Mouse (Mus musculus) heart, embryonic 12.5 days (tissue): ENCODE data around the gene Pakap. TPM values are rescaled to one million over a fixed set of nuclear protein-coding genes. Genes with fewer than 3 reads are reported as not detected.

Experiments used
- ATAC-seq: fragments of 200-750 bp; cut with Nextera tagmentation; 2 replicates; pipeline ENCODE4 v1.8.0; 2017; ENCODE audit warnings: moderate TSS enrichment, moderate library complexity; ENCODE audit not compliant: insufficient number of reproducible peaks, low FRiP score
- H3K27ac ChIP-seq: fragments of 300-500 bp; sonication (generic); 2 replicates; pipeline ENCODE4 v1.5.1; 2016; ENCODE audit warnings: mild to moderate bottlenecking, moderate library complexity; ENCODE audit not compliant: poor library complexity, severe bottlenecking
- H3K27me3 ChIP-seq: fragments of 300-500 bp; sonication (generic); replicated peaks from 2 replicates; pipeline ENCODE4 v1.6.1; 2016; ENCODE audit warnings: mild to moderate bottlenecking, moderate library complexity
- H3K36me3 ChIP-seq: fragments of 300-500 bp; sonication (generic); 2 replicates; pipeline ENCODE4 v1.6.1; 2016; ENCODE audit warnings: mild to moderate bottlenecking, moderate library complexity
- H3K4me1 ChIP-seq: fragments of 300-500 bp; sonication (generic); replicated peaks from 2 replicates; pipeline ENCODE4 v1.6.1; 2016; ENCODE audit warnings: mild to moderate bottlenecking
- H3K4me2 ChIP-seq: fragments of 300-500 bp; sonication (generic); 2 replicates; pipeline ENCODE4 v1.6.1; 2016; ENCODE audit warnings: mild to moderate bottlenecking, moderate library complexity
- H3K4me3 ChIP-seq: fragments of 300-500 bp; sonication (generic); 2 replicates; pipeline ENCODE4 v1.5.1; 2016; ENCODE audit warnings: mild to moderate bottlenecking
- H3K9ac ChIP-seq: fragments of 300-500 bp; sonication (generic); 2 replicates; pipeline ENCODE4 v1.6.1; 2016; ENCODE audit warnings: mild to moderate bottlenecking, moderate library complexity
- H3K9me3 ChIP-seq: fragments of 300-500 bp; sonication (generic); replicated peaks from 2 replicates; pipeline ENCODE4 v1.6.1; 2016; ENCODE audit warnings: mild to moderate bottlenecking, moderate library complexity
- WGBS: fragments of 180-500 bp; shearing (Covaris S2); methylation state at CpG from one replicate; pipeline ENCODE4 v1.1.7; 2016; 5-methylcytosine and 5-hydroxymethylcytosine counted together
- polyA plus RNA-seq: library from polyadenylated mRNA; unstranded; fragments of >200 nt; fragmentation: Nextera tagmentation; extraction: Ambion mirVana; gene quantifications from 2 replicates; pipeline ENCODE4 v1.2.1, GENCODE M21; 2016

Gene Pakap
- polyA plus RNA-seq = 72.9 and 74.5 TPM in 2 replicates

DNA sequence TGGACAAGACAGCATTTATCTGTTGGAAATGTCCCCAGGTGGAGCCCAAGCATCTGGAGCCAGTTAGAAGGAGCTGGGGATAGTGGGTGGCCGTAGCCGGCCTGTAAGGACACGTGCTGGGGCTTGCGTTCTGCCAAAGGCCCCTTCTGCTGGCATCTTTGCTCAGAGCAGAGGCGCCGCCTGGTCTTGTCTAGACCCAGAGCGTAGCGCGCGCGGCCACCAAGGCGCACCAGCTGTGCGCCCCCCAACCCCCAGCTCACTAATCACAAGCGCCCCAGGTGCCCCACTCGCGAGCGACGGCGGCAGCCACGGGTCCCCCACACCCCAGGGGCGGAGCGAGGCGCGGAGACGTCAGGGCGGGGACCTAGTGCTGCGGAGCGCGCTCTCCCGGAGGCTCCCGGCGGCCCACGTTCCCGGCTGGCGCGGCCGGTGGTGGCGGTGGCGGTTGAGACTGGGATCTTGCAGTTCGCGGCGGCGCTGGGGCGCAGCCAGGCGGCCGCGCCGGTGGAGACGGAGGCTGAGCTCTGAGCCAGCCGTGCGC lies at the start of gene Pakap:
Pakap (plus strand) TSS at position 514 of the 541 bp plus-strand sequence.
- H3K4me3 ChIP-seq = peak within 1 kb of the TSS; percentile 77
- no peaks in the 10 kb centered on the region for H3K27me3 ChIP-seq
- no peaks in the 10 kb centered on the region for H3K9me3 ChIP-seq
- no peaks in the 10 kb centered on the region; the same call in 1 of the 2 replicates for H3K36me3 ChIP-seq
- peaks cover 61% of the 10 kb centered on the region for H3K4me1 ChIP-seq
- H3K9ac ChIP-seq = peak within 1 kb of the TSS; percentile 95
- H3K4me2 ChIP-seq = peak within 1 kb of the TSS; percentile 77
- peak within 1 kb of the TSS; percentile 99 for H3K27ac ChIP-seq
- WGBS = under 1% methylated on average over 49 of the region's 51 CpGs
- peak; percentile 67 for ATAC-seq

DNA sequence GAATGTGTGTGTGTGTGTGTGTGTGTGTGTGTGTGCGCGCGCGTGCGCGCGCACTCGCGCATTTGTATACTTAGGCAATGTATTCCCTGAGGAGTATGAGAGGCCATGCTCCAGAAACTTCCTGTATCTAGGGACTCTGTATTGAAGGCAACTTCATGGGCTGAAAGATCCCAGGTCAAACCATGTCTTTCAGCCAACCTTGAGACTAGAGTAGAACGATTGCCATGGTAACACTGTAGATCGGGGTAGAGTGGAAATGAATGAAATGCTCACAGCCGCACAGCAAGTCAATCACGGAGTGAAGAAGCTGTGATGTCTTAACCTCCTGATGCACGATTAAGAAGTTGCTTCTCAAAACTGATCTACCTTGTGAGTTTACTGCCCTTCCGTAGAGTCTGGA lies 44.5 kb upstream of the Pakap start:
- ATAC-seq = no peak
- no peak overlapping the region for H3K27ac ChIP-seq
- 92% methylated on average over 15 of the region's 15 CpGs for WGBS

GRCm38 (mm10) chr4:57524461-57524860 lies 43.5 kb upstream of the Pakap start:
- no peak overlapping the region for H3K4me3 ChIP-seq
- no peak overlapping the region for H3K4me2 ChIP-seq
- no peaks in the 10 kb centered on the region for H3K9me3 ChIP-seq
- H3K36me3 ChIP-seq = no peaks in the 10 kb centered on the region
- WGBS = 52% methylated on average over 3 of the region's 3 CpGs
- no peak overlapping the region for H3K27ac ChIP-seq
- H3K4me1 ChIP-seq = peaks cover 16% of the 10 kb centered on the region
- ATAC-seq = no peak
- no peaks in the 10 kb centered on the region for H3K27me3 ChIP-seq
- no peak overlapping the region for H3K9ac ChIP-seq

More for the DNA sequence above, 44.5 kb upstream of the Pakap start:
- Histone ChIP-seq H3K4me2 (no peak overlapping the region), H3K27me3 (no peaks in the 10 kb centered on the region), H3K36me3 (no peaks in the 10 kb centered on the region), H3K4me1 (peaks cover 15% of the 10 kb centered on the region), H3K9me3 (no peaks in the 10 kb centered on the region), H3K4me3 (no peak overlapping the region), H3K9ac (no peak overlapping the region)

- Histone ChIP-seq H3K4me3 (no peak overlapping the region), H3K27me3 (no peaks in the 10 kb centered on the region), H3K27ac (peak overlapping the region; percentile 59), H3K36me3 (no peaks in the 10 kb centered on the region), H3K9me3 (no peaks in the 10 kb centered on the region), H3K4me1 (peaks cover 16% of the 10 kb centered on the region), H3K9ac (no peak overlapping the region), H3K4me2 (no peak overlapping the region)
- ATAC-seq = no peak; the same call in 1 of the 2 replicates
- 60% methylated on average over 9 of the region's 9 CpGs for whole genome bisulfite sequencing
Observed at GRCm38 (mm10) chr4:57525221-57526011, 42.6 kb upstream of the Pakap start.

- no peak overlapping the region for H3K4me3 ChIP-seq
- H3K9me3 ChIP-seq = no peaks in the 10 kb centered on the region
- ATAC-seq = no peak
- peaks cover 16% of the 10 kb centered on the region for H3K4me1 ChIP-seq
- no peak overlapping the region for H3K4me2 ChIP-seq
- no peak overlapping the region for H3K27ac ChIP-seq
- no peak overlapping the region for H3K9ac ChIP-seq
- H3K36me3 ChIP-seq = no peaks in the 10 kb centered on the region
- H3K27me3 ChIP-seq = no peaks in the 10 kb centered on the region
Observed at GRCm38 (mm10) chr4:57528296-57528695, 39.7 kb upstream of the Pakap start.

GRCm38 (mm10) chr4:57533686-57534085 lies 34.3 kb upstream of the Pakap start:
- no peaks in the 10 kb centered on the region for H3K36me3 ChIP-seq
- H3K27me3 ChIP-seq = no peaks in the 10 kb centered on the region
- ATAC-seq = no peak
- H3K4me1 ChIP-seq = peaks cover 38% of the 10 kb centered on the region
- H3K4me2 ChIP-seq = no peak overlapping the region
- H3K9me3 ChIP-seq = no peaks in the 10 kb centered on the region
- H3K9ac ChIP-seq = no peak overlapping the region
- H3K27ac ChIP-seq = no peak overlapping the region
- WGBS = 77% methylated on average over 6 of the region's 6 CpGs
- no peak overlapping the region for H3K4me3 ChIP-seq

DNA sequence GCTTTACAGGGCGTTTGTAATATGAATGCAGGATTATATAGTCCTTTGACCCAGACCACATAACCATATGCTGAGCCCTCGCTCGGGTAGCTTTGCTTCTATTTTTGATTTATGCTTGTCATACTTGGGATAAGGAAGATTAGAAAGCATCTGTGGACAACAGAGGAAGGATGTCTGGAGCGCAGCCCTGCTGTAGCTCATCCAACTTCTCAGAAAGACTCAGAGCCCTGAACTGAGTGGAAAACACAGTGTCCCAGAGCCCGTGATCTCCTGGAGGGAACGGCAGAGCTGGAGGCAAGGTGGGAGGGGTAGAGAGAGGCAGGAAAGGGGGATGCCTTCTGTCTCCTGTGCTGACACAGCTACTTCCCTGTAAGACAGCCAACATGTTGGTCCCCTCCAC lies 33.7 kb upstream of the Pakap start:
- Histone ChIP-seq H3K4me3 (no peak overlapping the region), H3K27ac (peak overlapping the region; percentile 50), H3K27me3 (no peaks in the 10 kb centered on the region), H3K36me3 (no peaks in the 10 kb centered on the region), H3K4me2 (peak overlapping the region; percentile 26; the same call in 1 of the 2 replicates), H3K9ac (no peak overlapping the region), H3K9me3 (no peaks in the 10 kb centered on the region), H3K4me1 (peaks cover 43% of the 10 kb centered on the region)
- ATAC-seq = no peak
- 24% methylated on average over 6 of the region's 6 CpGs for WGBS

DNA sequence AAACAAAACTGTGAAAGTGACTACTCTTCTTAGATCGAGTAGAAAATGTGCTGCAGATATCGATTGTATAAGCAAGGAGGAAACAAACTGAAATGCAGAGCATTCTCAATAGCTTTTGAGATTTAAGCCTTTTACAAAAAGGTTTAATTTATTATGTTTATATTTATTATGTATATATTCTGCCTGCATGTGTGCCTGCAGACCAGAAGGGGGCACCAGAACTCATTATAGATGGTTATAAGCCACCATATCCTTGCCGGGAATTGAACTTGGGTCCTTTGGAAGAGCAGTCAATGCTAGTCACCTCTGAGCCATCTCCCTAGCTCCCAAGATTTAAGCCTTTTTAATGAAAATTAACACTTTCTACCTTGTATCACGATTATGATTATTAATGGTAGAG lies 32.9 kb upstream of the Pakap start:
- Histone ChIP-seq H3K9ac (no peak overlapping the region), H3K36me3 (no peaks in the 10 kb centered on the region), H3K4me1 (peaks cover 43% of the 10 kb centered on the region), H3K27me3 (no peaks in the 10 kb centered on the region), H3K4me3 (no peak overlapping the region), H3K27ac (no peak overlapping the region), H3K9me3 (no peaks in the 10 kb centered on the region), H3K4me2 (no peak overlapping the region)
- 82% methylated on average over 4 of the region's 4 CpGs for WGBS
- ATAC-seq = no peak

DNA sequence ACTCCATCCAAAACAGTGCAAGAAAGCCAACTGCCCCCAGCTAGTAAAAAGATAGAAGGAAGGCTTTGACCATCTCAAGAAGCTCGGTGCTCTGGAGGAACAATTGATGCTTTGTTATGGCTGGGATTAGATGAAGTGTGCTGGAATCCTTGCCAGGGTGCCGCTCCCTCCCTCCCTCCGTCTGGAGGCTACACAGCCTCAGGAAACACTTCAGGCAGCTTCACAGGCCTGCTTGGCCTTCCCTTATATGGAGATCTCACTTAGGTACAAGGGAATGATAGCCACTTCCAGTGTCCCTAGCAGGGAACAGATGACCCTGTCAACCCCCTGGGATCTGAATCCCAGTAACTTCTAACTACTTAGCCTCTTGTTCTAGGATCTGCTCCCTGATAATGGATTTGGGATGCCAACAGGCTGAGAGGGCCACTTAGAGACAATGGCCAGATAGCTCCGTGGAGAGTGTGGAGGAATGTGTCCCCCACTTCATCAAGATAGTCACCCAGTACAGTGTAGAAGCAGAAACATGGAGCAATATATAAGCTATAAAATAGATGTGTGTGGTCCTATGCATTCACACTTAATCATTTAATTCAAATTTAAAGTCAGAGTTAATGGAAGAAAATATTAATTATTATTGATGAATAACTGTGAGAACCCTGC lies 29.8 kb upstream of the Pakap start:
- no peak overlapping the region for H3K4me3 ChIP-seq
- peak overlapping the region; percentile 96 for H3K27ac ChIP-seq
- no peaks in the 10 kb centered on the region for H3K27me3 ChIP-seq
- no peaks in the 10 kb centered on the region for H3K9me3 ChIP-seq
- H3K4me1 ChIP-seq = peaks cover 47% of the 10 kb centered on the region
- peak; percentile 84 for ATAC-seq
- H3K36me3 ChIP-seq = no peaks in the 10 kb centered on the region
- WGBS = 5% methylated on average over 4 of the region's 4 CpGs
- H3K4me2 ChIP-seq = 0 out of 2 replicates have a peak overlapping the region, but pooled peaks have one; percentile 0
- 0 out of 2 replicates have a peak overlapping the region, but pooled peaks have one; percentile 45 for H3K9ac ChIP-seq

GRCm38 (mm10) chr4:57543692-57544256 lies 24.2 kb upstream of the Pakap start:
- WGBS = 18% methylated on average over 6 of the region's 6 CpGs
- ATAC-seq = no peak
- Histone ChIP-seq H3K9ac (no peak overlapping the region), H3K4me1 (peaks cover 33% of the 10 kb centered on the region), H3K36me3 (no peaks in the 10 kb centered on the region), H3K4me3 (no peak overlapping the region), H3K9me3 (no peaks in the 10 kb centered on the region), H3K27me3 (no peaks in the 10 kb centered on the region), H3K27ac (peak overlapping the region; percentile 71), H3K4me2 (0 out of 2 replicates have a peak overlapping the region, but pooled peaks have one; percentile 10)

- no peak overlapping the region for H3K4me3 ChIP-seq
- no peak overlapping the region for H3K27ac ChIP-seq
- no peaks in the 10 kb centered on the region for H3K36me3 ChIP-seq
- WGBS = 86% methylated on average over 7 of the region's 7 CpGs
- no peaks in the 10 kb centered on the region for H3K9me3 ChIP-seq
- H3K27me3 ChIP-seq = no peaks in the 10 kb centered on the region
- H3K4me1 ChIP-seq = peaks cover 35% of the 10 kb centered on the region
- no peak overlapping the region for H3K4me2 ChIP-seq
- ATAC-seq = no peak
- no peak overlapping the region for H3K9ac ChIP-seq
Observed at GRCm38 (mm10) chr4:57547785-57548184, 20.2 kb upstream of the Pakap start.
